Mouse (Mus musculus) liver (tissue): ENCODE measurements around the gene R3hdm2.

Source experiments
- DNase-seq: peaks from one replicate; pipeline ENCODE4 v3.0.0-alpha.2; 2020; ENCODE audit warnings: mixed read lengths

The R3hdm2 gene

DNA sequence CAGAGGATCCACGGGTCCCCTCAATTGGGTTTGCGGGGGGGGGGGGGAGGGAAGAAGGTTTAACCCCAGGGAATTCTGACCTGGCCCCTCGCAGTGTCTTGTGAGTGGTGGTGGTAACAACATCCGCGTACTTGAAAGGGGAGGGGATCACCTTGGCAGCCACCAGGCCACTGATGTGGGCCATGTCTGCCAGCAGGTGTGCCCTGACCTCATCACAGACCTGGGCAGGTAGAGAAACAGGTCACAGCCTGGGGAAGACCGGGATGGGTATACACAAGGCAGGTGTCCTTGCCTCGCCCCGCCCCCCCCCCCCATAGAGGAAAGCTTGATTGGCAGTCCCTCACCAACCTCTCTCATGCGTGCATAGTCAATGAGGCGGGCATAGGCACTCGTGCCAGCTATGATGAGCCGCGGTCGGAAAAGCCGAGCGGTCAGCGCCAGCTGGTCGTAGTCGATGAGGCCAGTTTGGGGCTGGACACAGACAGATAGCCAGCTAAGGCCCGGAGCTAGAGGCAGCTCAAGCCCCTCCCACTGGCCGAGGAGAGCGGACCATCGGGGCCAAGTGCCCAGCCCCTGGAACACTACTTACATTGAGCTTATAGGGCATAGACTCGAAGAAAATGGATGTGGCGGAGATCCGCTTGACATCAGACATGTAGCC, 139.0 kb downstream of the R3hdm2 start:
- DNase-seq, result no peak

DNA sequence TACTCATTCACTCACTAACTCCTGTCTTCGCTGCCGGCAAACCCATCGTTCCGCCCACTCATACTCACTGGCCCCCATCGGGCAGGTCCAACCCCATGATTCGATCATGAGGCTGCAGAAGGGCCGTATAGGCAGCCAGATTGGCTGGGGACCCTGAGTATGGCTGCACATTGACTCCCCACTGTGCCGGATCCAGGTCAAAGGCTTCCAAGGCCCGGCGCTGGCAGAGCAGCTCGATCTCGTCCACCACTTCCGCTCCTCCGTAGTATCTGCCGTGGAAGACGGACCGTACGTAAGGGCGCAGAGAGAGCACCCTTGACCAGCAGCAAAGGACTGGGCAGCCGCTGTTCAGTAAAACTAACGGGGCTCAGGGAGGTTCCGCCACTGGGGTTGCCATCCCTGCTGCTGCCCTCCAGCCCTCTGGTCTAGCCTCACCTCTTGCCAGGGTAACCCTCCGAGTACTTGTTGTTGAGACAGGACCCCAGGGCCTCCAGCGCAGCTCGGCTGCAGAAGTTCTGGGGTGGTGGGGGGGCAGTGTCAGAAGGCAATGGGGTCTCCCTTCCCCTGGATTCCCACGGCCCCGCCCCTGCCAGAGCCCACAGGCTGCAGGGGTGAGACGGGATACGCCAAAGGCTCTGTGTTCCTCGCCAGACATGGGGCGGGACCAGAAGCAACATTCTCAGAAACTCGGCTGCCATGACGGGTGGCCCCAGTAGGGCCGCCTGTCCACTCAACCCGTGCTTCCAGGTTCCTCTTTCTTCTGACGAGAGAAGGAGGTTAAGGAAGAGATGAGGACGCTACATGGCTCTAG, 140.0 kb downstream of the R3hdm2 start:
- DNase-seq, result no peak

DNA sequence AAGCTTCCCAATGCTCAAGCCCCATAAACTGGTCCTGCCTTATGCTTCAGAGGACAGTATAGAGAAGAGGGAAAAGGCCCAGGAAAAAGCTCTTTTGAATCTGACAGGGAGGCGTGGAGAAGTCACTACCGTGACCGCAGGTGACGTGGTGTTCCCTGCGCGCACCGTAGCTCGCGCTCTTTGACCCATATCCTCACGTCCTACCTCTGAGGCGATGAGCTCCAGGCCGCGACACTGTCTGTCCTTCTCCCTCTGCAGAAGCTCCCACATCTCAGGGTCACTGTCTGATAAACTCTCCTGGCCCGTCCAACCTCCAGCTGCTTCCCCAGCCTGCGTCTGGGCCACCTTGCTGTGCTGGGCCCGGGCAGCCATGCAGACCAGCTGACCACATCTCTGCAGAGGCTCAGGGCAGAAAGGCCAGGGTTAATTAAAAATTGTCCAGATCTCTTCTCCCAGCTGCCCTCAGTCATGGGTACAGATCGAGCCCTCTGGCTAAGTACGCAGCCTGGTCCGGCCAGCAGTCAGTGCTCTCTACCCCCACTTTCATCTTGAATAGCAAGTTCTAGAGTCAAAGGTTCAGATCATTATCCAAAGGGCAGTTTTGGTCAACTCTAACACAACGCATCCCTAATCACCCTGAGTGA, 140.7 kb downstream of the R3hdm2 start:
- DNase-seq, result no peak

DNA sequence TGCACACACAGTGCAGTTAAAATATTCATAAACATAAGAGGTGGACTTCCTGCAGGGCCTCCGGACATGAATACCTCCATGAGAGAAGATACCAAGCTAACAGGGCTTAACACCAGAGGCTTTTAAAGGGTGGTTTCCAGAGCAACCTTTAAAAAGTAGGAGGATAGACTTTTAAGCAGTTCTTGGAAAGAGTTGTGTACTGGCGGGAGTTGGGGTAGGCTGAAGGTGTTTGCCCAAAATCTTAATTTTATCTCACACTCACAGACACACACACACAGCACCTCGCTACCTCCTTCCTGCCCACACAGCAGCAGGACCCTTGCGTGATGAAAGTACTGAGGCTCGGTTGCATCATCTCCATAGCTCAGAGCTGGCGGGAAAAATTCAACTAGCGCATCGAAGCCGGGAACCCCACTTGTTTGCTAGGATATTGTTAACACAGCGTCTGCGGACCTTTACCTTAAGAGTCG, 141.5 kb downstream of the R3hdm2 start:
- DNase-seq, result peak; percentile 56

DNA sequence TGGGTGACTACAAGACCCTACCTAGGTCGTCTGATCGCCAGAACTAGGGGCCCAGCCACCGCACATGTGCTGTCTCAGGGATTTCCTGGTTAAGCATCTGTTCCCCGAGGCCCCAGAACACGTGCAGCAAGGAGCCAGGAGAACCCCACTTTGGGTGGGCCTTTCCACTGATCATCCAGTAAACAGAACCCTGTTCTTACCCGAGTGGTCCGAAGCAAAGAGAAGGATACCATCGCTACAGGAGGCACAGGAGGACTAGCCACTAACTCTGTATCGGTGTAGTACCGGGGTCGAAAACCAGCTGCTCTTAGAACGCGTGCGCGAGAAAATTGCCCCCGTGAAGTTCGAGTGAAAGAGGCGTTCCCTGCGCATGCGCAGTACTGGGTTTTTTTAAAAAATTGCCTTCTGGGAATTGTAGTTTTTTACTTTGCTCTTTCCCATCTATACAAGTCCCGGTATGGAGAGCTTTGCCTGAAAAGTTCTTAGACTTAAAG, 142.0 kb downstream of the R3hdm2 start, which contains the start of gene Shmt2:
TSS of gene Shmt2 (minus strand) at position 357 of the 494 bp plus-strand sequence.
- DNase-seq, result peak; percentile 91

DNA sequence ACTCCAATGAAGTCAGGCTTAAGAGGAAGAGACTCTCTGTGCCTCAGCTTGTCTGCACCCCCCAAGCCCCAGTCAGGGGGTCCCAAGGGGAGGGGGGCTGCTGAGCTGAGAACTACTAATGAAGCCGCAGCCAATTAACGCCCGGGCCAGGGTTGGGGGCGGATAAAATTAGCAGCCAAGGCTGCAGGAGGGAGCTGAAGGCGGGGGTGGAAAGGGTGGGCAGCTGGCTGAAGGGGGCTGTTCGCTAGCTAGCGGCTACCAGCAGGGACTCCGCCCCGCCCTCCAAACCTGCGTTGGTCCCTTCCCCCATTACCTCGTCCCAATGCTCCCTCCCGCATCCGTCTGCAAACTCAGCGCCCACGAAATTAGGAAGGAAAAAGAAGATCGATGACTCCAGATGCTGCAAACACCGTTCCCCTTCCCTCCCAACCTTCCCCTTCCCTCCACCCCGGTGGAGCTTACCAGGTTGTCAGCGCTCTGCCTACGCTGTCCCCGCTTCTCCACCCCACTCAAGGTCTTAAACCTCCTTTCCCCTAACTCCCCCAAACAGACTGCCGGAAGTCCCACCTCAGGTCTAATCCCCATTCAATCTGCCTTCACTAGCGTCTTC, 144.6 kb downstream of the R3hdm2 start:
- no peak for DNase-seq

DNA sequence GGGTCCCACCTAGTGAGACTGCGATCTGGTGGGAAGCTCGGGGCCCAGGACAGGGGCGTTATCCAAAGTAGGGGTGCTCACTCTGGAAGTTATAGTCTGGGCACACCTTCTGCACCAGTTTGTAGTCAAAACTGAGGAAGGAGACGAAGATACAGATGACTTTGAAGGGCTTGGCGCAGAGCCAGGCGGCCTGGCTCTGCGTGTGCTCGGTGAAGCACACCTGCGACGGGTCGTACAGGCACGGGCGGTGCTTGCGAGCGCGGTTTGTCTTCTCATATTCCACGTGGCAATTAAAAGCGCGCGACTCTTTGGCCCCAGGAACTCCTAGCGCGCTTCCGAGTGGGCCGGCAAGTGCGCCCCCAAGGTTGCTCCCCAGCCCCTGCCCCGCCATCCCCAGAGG, 145.9 kb downstream of the R3hdm2 start:
- no peak for DNase-seq

DNA sequence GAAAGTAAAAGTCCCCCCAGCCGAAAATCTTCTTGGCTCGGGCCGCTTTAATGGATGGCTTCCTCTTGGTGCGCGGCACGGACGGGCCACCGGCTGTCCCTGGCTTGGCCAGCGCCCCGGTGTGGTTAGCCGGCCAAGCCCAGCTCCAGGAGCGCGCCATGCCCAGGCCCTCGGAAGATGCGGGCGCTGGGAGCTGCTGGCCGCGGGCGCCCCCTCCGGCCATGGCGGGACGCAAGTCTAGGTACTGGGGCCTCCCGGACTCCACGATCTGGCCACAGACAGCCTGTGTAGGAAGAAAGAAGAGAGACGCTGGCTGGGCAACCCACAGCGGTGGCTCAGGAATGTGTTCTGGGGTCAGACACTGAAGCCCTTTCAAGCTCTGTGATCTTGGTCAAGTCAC, 146.6 kb downstream of the R3hdm2 start:
- DNase-seq, result peak; percentile 52

DNA sequence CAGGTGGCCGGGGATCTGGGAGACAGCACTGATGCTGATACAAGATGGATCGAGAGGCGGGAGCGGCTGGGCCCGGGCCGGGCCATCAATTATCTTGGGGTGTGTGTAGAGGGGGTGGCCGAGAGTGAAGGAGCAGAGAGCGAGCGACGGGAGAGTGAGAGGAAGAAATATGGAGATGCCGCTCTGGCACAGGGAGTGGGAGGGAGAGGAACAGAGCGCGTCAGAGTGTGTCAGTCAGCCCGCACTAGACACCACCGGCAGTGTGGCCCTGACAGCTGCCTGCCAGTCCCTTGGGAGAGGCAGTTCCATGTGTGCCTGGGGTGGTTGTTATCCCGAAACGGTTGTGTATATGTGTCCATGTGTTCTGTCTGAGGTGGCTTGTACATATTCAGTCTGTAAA, 147.4 kb downstream of the R3hdm2 start:
- DNase-seq, result no peak

DNA sequence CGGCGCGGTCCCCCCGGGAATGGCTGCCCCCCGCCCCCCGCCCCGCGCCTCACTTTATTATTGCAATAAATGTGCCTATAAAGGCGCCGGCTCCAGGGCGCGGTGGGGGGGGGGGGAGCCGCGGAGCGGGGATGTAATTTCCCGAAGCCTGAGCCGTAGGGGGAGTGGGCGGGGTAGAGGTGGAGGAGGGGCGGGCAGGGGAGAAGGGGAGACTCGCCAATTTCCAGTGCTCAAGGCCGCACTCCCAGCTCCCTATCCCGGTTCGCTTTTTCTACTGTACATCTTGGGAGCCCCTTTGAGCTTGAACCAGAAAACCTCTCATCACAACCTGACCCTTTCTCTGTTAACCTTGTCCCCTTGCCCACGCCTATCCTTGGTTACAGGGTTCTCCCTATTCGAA, 150.8 kb downstream of the R3hdm2 start:
- DNase-seq, result no peak

DNA sequence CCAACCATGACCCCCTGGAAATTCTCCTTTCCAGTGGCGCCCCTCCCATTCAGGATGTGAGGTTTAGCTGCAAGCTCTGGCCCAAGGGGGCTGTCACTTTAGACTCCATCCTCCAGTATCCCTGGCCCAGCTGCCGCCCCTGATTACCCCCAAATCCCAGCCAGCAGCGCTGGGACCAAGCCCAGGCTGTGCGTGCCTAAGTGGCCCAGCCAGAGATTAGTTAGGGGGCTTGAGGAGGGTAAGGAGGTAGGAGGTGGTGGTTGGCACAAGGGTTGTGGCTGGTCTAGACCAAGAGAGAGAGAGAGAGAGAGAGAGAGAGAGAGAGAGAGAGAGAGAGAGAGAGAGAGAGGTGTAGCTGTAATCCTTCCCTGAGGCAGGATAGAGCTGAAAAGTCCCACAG, 151.4 kb downstream of the R3hdm2 start:
- DNase-seq, result no peak

DNA sequence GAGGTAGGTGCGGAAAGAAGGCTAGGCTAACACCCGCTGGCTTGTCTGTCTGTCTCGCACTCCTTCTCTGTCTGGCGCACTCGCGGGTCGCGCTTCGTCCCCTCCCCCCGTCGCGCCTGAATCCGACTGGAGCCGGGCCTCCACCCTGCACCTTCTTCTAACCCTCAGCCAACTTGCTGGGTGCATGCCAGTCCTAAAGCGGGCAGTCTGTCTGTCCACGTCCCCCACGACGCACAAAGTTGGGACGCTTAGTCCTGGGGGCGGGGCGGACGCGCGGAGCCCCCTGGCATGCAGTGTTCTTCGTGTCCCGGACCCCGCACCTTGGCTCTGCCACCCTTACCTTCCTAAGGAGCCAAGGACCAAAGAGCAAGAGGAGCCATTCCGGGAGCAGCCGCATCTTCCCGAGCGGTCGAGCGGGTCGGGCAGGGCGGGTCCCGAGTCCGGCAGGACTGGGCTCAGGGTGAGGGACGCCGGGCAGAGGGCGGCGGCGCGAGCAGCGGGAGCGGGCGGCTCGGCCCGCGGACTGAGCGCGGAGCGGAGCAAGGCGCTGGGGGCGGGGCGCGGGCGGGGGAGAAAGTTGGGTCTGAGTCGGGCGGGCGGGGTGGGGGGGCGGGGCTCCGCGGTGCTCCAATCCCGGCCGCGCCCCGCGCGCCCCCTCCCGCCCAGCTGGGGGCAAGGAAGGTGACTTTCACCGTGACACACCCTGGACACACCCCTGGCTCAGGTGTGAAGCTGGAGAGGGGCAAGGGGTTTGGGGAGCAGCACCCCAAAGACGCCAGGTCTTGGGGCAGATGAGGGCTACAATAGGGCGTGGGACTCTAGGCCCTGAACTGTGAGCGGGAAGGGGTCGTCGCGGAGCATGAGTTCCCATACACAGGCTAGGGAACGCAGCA, 154.2 kb downstream of the R3hdm2 start, which contains the start of gene Nxph4:
TSS of gene Nxph4 (minus strand) at position 524 of the 893 bp plus-strand sequence.
- peak; percentile 39 for DNase-seq

DNA sequence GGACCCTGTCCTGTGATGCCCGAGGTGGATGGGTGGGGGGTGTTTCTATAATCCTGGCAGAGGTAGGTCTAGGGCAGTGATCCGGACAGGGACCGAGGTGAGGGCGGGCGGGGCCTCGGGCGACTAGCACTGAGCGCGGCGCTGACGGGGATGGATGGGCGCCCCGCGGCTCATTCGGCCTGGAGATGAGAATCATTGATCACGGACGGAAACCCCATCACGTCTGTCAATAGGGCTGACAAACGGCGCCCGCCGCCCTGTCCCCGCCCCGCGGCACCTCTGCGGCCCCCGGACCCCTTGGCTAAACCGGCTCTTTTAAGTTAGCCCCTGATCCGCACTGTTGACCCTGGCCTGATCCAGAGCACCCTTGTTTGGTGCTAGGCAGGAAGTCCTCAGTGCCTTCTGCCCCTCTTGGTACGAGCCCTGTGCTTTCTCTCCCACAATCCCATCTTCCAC, 154.8 kb downstream of the R3hdm2 start:
- no peak for DNase-seq

DNA sequence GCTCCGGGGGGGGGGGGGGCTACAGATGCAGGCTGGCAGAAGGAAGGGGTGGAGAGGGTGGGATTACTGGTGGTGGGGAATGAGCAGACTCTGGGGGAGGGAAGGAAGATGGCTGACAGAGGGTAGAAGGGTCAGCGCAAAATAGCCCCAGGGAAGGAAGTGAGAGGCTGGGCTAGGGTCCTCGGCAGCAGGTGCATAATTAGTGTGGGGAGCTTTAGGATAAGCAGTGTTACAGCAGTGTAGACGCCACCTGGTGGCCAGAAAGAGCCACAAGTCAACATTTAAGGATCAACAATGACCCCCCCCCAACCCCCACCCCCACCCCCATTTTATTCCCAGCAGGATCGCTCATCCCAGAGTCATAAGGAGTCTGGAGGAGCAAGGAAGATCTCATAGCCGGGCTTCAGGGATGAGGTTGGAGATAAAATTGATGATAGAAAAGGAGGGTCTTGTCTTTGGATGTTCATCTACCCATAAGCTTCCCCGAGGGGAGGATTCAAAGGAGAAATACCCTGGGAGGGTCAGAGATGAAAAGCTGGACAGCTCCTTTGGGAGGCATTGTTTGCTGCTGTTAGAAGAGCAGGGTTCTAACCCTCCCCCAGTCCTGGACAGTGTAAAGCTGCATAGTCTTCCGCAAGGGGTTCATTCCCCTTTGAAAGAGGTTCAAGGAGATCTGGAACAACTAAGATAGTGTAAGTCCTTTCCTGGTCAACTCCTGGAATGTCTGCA, 156.6 kb downstream of the R3hdm2 start:
- no peak for DNase-seq

DNA sequence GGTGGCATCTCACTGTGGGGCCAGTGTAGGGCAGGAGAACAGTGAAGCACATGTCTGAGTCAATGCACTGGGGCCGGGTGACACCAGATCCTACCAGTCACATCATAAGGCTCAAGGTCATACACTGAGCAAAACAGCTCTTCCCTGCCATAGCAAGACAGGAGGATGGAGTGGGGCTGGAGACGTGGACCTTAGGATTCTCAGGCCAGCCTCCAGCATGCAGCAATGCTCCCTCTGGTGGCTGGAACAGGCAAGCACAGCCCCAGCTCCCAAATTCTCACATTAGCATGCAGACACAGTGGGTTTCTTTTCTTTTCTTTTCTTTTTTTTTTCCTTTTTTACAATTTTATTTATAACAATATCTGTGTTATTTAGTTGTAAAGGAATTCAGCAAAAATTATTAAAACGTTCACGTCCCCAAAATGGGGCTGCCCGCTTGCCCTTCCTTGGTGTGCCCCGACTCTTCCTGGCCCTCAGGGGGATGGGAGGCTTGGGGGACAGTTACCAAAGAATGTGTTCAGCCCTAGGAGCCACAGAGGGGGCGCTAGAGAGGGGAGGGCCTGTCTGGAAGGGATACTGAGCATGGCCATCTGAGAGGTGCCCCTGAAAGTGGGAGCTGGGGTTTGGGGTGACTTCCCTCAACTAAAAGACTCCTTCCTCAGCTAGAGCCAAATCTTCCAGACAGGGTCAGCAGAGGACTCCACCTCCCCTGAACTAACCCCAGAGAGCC, 157.9 kb downstream of the R3hdm2 start:
- peak; percentile 73 for DNase-seq

DNA sequence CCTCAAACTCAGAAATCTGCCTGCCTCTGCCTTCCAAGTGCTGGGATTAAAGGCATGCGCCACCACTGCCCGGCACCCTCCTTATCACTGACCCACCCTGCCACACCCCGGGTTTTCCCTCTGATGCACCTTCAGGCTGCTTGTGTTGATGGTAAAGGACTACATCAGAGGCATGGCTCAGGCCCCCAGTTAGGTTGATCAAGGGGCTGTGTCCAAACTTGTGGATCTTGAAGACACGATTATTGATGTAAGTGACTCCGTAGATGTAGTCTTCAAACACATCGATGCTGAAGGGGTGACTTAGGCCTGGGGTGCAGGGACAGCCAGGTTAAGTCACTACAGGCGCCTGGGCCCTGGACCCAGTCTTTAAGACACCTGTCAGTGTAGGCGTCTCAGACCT, 161.4 kb downstream of the R3hdm2 start:
- DNase-seq, result no peak

DNA sequence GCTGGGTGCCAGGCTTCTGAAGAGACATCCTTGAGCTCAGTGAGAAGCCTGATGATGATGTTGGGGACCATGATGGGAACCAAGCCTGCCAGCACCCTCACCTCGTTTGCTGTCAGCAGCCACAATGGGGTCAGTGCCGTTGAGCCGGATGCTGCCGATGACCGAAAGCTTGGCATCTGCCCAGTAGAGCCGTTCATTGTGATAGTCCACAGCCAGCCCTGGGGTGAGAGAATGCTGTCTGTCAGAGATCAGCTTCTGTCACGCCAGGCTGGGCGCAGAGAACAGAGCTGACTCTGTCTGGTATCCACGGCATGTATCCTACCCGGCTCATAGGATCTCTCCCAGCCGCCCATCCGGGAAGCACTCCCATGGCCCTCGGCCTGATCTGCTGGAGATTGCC, 162.0 kb downstream of the R3hdm2 start:
- DNase-seq, result no peak

DNA sequence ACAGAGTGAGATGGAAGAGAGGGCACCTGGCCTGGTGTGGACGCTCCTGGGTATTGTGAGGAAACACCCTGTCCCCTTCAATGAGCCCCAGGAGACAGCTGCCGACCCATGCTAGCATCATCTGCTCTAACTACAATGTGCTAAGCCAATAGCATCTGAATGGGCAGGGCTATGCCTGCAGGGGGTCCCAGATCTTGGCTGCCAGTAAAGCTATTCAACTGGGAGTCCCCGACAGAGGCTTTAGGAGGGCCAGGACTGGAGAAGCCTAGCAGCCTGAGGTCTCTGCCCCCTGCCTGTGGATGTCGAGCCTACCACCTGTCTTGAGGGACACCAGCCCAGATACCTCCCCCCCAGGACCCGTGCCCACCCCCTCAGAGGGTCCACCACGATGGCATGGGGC, 162.6 kb downstream of the R3hdm2 start:
- no peak for DNase-seq

DNA sequence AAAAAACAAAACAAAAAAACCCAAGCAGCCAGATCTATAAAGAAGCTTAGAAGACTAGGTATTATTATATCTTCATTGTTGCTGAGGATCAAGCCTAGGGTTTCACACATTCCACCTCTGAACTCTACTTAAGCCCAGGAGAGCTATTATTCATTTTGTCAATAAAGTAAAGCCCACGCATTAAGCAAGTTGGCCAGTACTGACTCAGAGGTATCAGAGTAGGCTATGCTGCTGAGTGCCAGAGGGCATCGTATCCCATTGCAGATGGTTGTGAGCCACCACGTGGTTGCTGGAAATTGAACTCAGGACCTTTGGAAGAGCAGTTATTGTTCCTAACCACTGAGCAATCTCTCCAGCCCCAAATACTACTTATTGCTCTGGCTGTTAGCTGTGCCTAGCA, 163.8 kb downstream of the R3hdm2 start:
- no peak for DNase-seq

DNA sequence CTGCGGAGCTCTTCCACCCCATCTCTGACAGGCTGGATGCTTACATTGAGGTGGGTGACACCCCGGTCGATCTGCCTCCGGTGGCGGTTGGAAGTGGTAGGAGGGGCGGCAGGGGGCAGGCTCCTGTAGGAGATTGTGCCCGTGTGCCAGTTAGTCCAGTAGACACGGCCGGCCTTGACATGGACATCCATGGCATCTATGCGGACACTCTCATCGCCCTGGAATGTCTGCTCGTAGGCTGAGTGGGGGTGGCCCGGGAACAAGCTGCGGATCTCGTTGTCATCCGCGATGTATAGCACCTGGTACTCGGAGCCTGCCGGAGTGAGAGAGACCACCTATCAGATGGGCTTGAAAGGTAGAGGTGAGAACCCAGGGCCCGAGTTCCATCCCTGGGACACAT, 164.2 kb downstream of the R3hdm2 start:
- no peak for DNase-seq
